Mouse (Mus musculus) monocyte, adult 2 months (primary cell): ENCODE results near the gene Thumpd1.
"Not testable (repeated sequence)": the region's sequence is repeated elsewhere in the genome, so short reads cannot be mapped to it uniquely, and the experiment has no call there.

Source experiments
- DNase-seq, 2 experiments: peaks; one replicate each; pipeline ENCODE4 v3.0.0; 2022; ENCODE audit warnings: low spot score in 2 of 2, low read depth in 1 of 2

Gene Thumpd1

DNA sequence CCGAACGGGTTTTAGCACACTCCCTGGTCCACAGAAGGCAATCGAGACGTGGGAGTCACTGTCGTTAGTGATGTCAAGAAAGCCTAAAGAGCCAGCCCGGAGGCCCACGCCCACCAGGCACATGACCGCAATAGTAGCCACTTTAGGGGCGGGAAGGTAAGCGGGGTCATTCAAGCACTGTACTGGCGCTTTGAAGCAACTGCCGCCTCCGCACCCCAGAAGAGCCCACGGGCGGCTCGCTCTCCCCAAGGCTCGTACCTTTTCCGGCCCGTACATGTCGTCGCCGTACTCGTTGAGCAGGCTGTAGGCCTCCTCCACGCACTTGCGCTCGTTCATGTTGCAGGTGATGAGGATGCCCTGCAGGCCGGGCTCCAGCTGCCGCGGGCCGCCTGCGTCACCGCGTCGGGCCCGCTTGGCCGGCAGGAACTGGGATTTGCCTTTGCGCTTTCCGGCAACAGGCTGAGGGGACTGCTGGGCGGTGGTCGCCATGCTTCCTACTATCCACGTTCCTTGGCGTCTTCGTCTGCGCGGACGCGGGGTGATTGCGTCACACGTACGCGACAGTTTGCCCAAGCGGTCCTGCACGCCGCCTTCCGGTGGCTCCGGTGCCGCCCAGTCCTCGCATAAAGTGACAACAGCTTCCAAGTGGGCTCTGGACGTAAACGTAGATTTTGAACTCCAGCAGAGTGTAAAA is at the start of gene Thumpd1:
Thumpd1 (minus strand) TSS at position 546 of the 694 bp plus-strand sequence.
- DNase-seq, result peak; percentile 61 to 82

DNA sequence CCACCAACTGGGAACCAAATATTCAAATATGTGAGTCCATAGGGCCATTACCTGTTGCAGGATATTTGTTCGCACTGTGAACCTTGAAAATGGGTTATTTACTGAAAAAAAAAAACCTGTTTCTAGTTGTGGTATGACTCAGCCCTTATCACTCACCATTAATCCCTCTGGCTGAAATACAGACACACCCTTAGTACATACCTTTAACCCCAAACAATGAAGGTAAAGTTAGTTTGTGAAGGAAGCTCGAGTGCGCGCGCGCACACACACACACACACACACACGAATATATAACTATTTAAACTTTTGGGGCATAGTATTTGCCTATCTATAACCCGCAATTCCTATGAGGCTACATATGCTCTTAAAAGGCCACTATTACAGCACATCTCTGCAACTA is 49.3 kb upstream of the Thumpd1 start:
- no peak for DNase-seq

DNA sequence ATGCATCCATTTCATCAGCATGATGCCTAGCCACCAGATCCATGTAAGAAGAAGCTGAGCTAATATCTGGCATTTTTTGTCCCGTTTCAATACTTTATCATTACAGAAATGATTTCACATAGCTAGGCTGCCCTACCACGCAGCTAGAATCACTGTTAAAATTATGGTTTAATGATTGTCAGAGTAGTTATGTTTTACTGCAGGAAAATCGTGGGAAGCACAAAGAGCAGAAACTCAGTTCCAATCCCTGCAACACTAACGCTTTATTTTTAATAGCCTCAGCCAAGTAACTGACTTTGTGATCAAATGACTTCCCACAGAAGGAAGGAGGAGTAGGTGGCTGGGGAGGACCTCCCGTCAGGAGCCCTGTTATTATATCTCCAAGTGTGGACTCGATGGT is 46.4 kb upstream of the Thumpd1 start:
- no peak for DNase-seq

DNA sequence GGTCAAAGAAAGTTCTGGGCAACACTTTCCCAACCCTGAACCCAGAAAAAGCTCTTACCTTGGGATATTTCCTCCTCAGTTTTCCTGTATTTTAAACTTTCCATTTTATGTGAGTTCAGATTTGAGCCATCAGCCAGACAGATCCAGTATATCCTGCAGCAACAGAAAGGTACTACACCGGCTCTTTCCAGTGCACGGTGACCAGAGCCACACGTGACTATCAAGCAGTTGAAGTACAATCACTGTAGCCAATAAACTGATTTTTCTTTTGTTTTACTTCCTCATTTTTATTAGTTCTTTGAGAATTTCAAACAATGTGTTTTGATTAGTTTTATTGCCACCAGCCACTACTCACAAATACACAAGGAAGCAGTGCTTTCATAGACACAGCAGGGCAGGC is 43.8 kb upstream of the Thumpd1 start:
- no peak for DNase-seq

DNA sequence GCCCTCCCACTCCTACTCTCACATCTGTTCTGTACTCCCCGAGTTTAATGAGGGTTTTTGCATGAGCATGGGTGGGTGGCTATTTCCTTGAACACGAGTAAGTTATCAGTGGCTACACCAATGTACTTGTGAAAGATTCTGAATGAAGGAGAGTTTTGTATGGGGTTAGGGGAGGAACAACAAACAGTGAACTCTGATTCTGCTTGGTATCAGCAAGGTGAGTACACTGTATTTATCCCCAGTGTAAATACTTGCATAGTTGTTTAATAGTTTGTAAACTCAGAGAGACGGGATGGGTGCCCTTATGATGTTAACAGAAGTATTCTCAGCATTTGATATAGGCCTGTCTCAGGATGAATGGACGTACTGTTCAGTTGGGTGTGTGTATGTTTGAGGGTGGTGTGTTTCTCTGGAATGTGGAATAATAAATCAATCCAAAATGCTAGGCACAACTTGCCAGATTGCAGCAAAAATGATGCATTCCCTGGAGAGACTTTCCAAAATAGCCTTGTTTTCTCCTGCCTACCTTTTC is 41.6 kb upstream of the Thumpd1 start:
- no peak for DNase-seq

DNA sequence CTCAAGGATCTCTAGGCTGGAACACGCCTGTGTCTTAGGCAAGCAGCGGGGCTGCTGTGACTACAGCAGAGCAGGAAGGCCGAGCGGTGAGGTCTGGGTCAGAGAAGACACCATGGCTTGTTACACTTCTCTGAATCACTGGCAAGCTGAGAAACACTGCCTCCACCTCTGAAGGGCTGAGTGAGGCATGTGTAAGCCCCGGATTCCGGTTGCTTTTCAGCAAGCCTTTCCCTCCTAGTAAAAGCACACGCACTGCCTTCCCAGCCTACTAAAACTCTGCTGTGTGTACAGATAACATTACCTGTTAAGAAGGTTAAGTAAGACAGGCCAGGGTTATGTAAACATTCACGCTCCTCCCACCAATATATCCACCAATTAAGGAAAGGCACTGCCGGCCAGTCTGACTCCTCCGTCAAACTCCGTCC is 39.9 kb upstream of the Thumpd1 start, which contains the start of gene Acsm3:
Acsm3 (plus strand) TSS at position 397 of the 425 bp plus-strand sequence.
- no peak for DNase-seq

DNA sequence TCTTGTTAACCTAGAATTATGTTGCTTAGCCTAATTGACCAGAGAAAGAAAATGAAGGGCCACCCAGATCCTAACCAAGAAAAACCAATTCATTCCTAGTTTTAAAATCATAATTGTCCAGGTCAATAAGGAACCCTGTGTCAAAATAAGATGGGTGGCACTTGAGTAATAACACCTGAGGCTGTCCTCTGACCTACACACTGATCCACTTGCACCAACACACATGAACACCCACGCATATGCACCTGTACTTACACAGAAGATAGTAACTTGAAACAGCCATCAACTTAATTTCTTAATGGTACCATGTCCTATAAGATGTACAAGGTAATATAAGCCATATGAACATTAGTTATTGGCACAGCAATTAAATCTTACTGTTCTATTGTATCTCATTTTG is 33.1 kb upstream of the Thumpd1 start:
- DNase-seq, result no peak

DNA sequence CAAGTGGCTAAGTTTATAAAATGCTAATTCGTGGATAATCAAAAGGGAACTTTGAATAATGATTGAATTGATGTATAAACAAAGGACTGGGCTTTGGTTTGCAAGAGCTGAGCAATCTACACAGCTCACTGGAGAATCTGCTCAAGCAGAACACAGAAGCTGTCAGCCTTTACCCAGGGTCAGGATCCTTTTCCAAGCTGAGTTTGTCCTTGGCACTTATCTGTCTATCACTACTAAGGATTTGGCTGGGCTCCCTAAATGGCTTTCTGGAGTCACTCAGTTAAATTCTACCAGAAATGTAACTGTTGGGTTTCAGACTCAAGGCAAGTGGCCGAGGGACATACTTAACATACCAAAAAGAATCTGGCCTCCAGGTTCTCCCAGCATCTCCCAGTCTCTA is 29.3 kb upstream of the Thumpd1 start:
- no peak for DNase-seq

DNA sequence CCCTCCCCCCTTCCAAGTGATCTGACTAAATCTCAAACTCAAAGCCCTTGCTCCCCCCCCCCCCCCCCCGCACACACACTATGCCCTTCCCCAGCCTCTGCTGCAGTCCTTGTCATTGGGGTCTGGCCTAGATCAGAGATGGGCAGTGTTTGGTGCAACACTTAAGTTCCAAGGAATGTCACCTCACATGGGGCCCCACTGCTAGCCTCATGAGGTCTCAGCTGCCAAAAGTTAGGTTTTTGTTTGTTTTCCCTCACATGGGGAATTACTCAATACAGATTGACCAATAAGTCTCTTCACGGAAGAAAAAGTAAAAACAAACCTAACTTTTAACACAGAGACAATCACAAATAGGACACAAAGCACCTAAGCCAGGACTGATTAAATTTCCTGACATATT is 28.2 kb upstream of the Thumpd1 start:
- DNase-seq, result no peak

DNA sequence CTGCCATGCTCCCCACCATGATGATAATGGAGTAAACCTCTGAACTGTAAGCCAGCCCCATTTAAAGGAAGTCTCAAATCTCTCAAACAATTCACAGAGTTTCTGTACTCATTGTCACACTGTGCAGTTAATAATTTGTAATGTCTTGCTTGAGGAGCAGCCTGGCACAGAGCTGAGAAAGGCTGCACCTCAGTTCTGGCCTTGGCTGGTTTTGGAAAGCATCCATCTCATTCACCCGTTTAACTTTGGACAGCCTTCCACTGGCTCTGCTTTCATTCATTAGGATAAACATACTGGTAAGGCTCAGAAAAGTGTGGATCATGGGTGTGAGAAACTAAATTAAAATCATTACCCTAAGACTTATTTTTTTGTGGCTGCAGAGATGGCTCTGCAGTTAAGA is 25.3 kb upstream of the Thumpd1 start:
- DNase-seq, result no peak

DNA sequence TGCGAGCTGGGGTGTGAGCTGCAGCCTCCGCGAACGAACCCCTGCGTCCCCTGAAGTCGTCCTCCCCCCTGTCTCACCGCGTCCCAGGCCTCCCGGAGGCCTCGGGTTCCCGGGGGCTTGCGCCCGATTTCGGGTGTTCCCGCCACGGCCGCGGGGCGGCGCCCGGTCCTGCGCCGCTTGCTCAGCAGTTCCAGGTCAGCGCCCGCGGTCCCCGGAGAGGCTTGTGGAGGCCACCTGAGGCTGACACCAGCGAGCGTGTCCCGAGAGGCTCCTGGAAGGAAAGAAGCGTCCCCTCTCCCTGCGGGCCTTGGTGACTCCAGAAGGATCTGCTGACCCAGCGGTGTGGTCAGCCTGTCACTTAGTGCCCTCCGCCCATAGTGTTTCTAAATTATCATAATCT is 23.7 kb upstream of the Thumpd1 start:
- no peak for DNase-seq

DNA sequence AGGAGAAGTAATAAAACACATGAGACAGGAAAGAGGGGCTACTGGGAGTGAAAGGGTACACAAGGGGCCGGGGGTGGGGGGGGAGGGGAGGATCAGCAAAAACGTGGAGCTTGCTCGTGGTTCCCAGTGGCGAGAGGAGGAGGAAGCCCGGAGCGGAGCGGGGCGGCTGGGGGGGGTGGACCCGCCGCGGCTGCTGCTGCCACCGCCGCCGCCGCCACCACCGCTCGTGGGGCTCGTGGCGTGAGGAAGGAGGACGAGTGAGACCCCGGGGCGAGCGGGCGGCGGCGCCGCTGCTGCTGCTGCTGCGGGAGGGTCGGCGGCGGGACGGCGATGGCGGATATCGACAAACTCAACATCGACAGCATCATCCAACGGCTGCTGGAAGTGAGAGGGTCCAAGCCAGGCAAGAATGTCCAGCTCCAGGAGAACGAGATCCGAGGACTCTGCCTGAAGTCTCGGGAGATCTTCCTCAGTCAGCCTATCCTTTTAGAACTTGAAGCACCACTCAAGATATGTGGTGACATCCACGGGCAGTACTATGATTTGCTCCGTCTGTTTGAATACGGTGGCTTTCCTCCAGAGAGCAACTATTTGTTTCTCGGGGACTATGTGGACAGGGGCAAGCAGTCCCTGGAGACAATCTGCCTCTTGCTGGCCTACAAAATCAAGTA is 19.3 kb upstream of the Thumpd1 start:
- not testable (repeated sequence) for DNase-seq

DNA sequence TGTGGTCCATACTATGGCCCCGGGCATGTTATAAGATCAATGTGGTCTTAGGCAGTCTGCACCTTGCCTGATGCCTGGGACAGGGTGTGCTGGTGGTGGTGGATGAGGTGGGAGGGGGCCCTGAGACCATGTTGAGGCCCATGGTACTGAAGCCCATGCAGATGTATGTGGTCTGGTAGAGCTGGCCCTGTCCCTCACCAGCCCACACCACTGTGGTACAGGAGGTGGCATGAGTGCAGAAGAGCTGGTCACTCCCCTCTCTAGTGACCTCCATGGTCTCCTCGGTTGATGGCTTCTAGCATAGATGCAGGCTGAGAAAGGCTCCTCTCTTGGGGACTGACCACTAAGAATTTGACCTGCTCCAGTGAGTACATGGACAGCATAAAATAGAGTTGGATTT is 18.3 kb upstream of the Thumpd1 start:
- no peak for DNase-seq

DNA sequence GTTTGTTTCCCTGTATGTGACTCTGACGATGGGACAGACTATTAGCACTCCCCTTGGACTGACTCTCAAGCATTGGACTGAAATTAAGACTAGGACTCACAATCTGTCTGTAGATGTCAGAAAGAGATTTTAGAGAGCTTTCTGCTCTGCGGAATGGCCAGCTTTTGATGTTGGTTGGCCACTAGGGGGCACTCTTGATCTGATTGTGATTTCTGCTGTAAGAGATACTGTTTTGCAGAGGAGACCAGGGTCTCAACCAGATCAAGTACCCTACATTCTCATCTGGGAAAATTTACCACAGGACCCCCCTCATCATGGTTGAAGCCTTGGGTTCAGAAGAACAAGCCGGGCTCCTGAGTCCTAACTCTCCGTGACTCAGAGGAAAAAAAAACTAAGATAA is 10.7 kb upstream of the Thumpd1 start:
- DNase-seq, result not testable (repeated sequence)

DNA sequence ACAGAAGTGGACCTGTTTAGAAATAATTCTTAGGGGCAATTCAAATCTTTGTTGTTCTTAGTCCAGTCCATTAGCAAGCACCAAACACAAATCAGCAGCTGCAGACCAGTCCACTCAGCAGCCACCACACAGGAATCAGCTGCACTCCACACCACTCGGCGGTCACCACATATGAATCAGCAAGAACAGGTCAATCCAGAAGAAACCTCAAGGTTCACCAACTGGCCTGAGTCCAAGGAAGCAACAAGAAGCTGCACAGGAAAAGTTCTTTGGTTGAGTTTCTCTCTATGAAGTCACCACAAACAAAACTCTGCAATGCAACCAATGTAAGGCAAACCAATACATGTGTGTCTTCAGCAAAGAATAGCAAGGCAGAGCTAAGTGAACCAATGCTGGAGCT is 7.0 kb upstream of the Thumpd1 start:
- DNase-seq, result no peak

DNA sequence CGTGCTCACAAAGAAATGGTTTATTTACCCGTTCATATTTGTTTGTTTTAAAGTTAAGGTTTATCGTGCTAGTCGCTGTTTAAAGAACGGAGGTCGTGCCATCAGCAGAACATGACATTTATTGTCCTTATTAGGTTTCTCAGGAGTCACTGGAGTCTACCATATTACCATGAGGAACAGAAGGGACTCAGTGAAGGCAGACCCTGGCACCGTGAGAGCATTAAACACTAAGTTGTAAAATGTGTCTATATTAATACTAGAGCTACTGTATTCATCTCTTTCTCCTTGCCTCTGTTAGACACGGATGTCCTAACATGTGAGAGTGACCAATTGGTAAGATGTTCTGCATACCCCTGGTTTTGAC is 331 bp upstream of the Thumpd1 start:
- no peak for DNase-seq

DNA sequence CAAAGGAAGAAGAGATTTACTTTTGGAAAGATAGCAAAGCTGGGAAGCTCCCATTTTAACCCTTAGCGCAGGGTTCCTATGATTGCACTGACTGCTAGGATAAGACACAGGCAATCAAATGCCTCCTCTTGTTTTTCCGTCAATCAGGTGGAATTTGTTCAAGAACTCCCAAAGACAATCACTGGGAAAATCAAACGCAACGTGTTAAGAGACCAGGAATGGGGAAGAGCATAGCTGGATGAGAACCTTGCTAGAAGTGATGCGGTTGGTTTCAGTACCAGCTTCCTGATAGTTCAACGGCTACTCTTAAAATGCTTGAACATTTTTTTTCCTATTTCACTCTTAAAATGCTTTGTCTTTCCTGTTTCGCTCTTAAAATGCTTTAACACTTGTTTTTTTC is 6.5 kb downstream of the Thumpd1 start:
- DNase-seq, result no peak

DNA sequence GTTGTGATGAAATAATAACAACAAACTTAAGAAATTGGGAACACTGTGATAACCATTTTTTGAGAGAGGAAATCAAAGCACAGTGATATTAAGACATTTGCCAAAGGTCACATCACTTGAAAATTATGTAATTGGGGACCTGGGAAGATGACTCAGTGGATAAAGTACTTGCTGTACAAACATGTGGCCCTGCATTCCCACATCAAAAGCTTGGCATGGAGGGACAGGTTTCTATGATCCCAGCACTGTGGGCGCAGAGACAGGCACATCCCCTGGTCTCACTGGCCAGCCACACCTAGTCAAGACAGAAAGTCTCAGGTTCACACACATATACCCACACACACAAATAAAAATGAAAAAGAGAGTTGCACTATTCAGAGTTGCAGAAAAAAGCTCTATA is 25.7 kb downstream of the Thumpd1 start:
- DNase-seq, result no peak

DNA sequence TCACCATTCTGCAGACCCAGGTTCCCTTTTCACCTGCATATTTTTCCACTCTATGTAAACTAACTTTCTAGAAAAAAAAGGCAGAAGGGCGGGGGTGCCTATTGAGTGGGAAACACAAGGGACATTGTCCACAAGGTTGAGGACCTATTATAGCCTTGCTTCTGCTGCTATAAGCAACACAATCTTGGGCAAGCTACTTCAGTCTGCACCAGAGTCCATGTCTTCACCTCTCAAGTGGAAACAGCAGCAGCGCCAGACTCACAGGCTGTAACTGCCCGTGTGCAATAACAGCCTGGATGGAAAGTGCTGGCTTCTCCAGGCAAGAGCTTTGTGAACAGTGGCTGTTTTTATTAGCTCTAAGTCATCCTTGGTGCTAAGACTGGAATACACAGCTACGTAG is 28.3 kb downstream of the Thumpd1 start:
- no peak for DNase-seq

DNA sequence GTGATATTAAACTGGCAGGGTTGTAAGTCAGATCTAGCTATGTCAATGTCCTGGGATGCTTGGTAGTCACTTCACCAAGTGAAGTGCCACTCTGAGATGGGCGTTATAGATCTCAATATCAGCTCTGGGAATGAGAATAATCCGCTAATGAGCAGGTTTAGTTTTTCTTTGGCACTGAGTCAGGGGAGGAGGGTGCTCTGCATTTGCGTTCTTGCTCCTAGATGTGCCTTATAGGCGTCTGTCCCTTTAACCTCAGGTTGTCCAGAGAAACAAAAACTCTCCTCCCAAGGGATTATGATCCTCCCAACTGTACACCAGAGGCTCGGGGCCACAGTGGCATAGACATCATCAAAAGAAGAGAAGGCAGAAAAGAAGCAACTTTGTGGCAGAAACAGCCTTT is 30.9 kb downstream of the Thumpd1 start, which contains the start of gene Acsm4:
Acsm4 (plus strand) TSS at position 301 of the 400 bp plus-strand sequence.
- no peak for DNase-seq

DNA sequence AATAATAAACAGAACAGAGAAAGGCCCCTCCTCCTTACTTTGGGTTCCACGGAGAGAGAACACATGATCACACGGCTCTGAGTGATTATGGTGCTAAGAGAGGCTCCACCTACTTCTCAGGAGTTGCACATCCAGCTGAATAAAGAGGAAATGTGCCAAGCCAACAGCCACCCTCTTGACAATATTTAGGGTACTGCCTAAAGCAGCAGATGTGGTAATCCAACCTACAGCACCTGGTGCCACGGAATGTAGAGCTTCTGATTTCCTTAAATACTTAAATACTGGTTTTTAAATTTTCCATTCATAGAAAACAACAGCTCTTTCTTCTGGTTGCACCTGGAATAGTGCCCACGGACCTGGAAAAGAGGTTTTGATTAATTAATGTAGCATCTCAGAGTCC is 37.9 kb downstream of the Thumpd1 start:
- DNase-seq, result no peak

DNA sequence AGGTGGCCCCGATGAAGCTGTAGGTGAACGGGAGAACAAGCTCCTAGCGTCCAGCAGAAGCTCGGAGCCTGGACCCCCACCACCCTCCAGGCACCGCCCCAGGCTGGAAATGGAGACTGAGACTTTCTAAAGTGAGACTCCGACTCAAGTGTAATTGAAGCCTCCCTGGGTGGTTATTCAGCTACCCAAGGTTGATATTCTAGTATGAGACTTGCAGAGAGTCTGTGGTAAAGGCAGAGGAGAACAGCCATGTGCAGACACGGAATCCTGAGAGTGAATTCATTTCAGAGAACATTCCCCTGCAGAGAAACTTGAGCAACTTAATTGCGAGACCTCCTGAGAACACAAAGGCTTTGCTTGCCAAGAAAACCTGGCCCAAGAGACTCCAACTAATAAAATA is 40.5 kb downstream of the Thumpd1 start:
- no peak for DNase-seq

DNA sequence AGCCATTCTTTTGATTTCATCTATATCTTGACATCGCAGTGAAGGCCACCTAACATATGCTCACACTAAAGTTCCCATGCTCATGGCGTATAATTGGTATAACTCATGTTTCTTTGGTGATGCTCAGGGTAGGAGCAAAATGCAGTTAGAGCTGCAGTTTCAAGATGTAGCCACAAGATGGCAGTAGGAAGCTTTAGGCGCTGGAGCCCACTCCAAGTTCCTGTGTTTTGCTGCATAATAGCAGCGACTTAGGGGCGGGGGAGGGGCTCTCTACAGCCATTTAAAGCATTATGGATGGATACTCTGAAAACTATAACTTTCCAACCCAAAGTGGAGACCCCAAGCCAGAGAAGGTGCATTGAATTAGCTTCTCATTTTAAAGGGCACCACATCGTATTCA is 47.1 kb downstream of the Thumpd1 start:
- no peak for DNase-seq
